In the genomic region with DNA sequence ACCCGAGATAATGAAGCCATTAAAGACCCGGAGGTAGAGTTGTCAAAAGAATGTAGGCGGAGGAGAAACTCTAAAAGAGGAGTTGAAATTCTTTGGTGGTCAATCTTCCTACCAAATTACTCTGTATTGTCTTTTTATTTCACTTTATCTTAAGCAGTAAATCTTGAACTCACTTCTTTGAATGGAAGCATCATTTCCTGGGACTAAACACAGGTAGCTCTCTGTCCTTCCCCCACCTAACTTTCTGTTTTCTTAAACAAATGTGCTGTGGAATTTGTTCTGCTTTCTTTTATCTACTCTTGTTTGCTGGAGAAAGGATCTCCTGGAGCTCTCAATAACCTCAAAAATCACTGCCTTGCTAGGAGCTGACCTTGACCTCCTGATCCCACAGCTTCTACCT, we compare ENCODE assay signal across 17 mouse cellular contexts. TPM values are rescaled to one million over a fixed set of nuclear protein-coding genes. Genes with fewer than 3 reads are reported as not detected.
"Had no signal": no experiment of that assay in that cellular context is flagged by ENCODE, and none has a peak within 500 bp of the region (broad histone marks: within the 10 kb centered on the region; RNA-seq: fewer than 3 reads in every experiment).

No protein-coding gene starts in this region.

- H3K9me3 ChIP-seq: midbrain, embryonic 10.5 days; midbrain, embryonic 12.5 days; neural tube, embryonic 13.5 days; stomach, embryonic 15.5 days had no signal

- H3K4me1 ChIP-seq: stomach, embryonic 15.5 days had no signal

- H3K27ac ChIP-seq: midbrain, embryonic 10.5 days; midbrain, embryonic 12.5 days; neural tube, embryonic 13.5 days; stomach, embryonic 15.5 days; stomach, postnatal 0 days had no signal

- H3K27me3 ChIP-seq: midbrain, embryonic 12.5 days; neural tube, embryonic 13.5 days; stomach, embryonic 15.5 days had no signal

- H3K9ac ChIP-seq: lung, embryonic 14.5 days; midbrain, embryonic 12.5 days; neural tube, embryonic 13.5 days; stomach, embryonic 15.5 days had no signal

- ATAC-seq: midbrain, embryonic 16.5 days had no signal

- DNase-seq: lung, adult 18-20 months; lung, embryonic 14.5 days; lung, postnatal 10 days; lung, postnatal 4 days; midbrain, embryonic 14.5 days; retina, postnatal 1 day; right cerebral cortex, adult 18-20 months; thymus, postnatal 14 days; thymus, postnatal 36 days had no signal

- H3K36me3 ChIP-seq: stomach, embryonic 15.5 days had no signal

- H3K4me3 ChIP-seq: midbrain, embryonic 10.5 days; midbrain, embryonic 12.5 days; myocyte; neural tube, embryonic 13.5 days; stomach, embryonic 15.5 days had no signal

- H3K4me2 ChIP-seq: lung, embryonic 14.5 days; midbrain, embryonic 12.5 days; neural tube, embryonic 13.5 days; stomach, embryonic 15.5 days had no signal

RNA-seq across cellular contexts. Expression of a gene that starts 42.4 kb away (rescaled TPM):
- total RNA-seq: neutrophil, adult 5-6 weeks had no signal
